Mouse (Mus musculus) small intestine, adult 2 months (tissue): ENCODE measurements around the gene Ublcp1.

ENCODE experiments used
- CTCF ChIP-seq: fragments of 200-500 bp; IDR thresholded peaks from 2 replicates; pipeline ENCODE4 v1.5.1; 2012; ENCODE audit warnings: low read depth, mild to moderate bottlenecking, control low read depth, inconsistent platforms, low read length, moderate library complexity, mixed read lengths; ENCODE audit not compliant: insufficient replicate concordance, insufficient read length; ENCODE audit errors: extremely low read depth
- POLR2A ChIP-seq: fragments of 200-500 bp; IDR thresholded peaks from 2 replicates; pipeline ENCODE4 v1.6.1; 2012; ENCODE audit warnings: low read depth, mild to moderate bottlenecking, control low read depth, inconsistent platforms, low read length, moderate library complexity

DNA sequence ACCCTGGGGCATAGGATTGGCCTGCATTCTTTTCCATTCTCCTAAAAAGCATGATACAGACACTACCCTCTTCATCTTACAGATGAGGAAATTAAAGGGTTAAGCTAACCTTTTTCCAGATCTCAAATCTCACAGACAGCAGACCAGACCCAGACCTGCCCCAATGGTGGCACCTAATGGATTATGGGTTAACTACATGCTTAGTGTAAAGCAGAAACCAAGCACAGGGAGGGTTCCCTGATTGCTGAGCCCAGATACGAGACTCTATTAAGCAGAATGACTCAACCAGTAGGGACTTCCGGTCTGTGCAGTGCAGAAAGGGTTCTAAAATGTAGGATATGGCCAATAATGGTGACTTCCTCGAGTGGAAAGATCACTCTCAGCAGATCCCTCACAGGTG lies 59.9 kb downstream of the Ublcp1 start:
- TF ChIP-seq CTCF = no peak
- TF ChIP-seq POLR2A = no peak
